Comparison of ENCODE assay signal across 23 mouse cellular contexts in the genomic region with DNA sequence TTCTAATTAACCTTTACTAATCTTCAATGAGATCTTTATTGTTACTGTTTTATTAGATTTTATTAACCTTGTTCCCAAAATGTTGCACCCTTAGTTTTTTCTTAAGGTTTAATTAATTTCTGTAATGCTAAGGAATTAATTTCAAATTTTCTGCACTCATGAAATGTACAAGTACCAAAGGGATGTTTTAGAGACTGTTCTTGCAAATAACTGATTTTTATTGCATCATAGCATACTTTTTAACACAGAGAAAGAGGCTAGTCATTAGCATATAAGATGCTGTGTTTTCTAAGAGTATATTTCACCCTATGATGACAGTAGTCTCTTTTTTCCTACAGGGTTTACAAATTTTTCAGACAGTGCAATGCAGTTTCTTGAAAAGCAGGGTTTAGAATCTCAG.
A peak's percentile ranks its signal among the peaks of the same experiment; 100 is the strongest.
DNase-seq lines count a peak whose midpoint lies in the region; ATAC-seq and TF ChIP-seq lines count a peak whose summit lies in the region.
"Had no signal": no experiment of that assay in that cellular context is flagged by ENCODE, and none has a peak within 500 bp of the region (broad histone marks: within the 10 kb centered on the region; RNA-seq: fewer than 3 reads in every experiment).

No protein-coding gene starts in this region.

- intact Hi-C loops in heart, postnatal 36 days (cut with DNase I), result no loop called here

- no peak for TF ChIP-seq POLR2A in MEL (IDR thresholded peaks at IDR 0.05; ENCODE audit: control insufficient read depth in 1 of 2, insufficient read depth in 1 of 2, low read depth in 1 of 2, low read length in 2 of 2, poor library complexity in 1 of 2)
- no peak for TF ChIP-seq POLR2A in myocyte (IDR thresholded peaks at IDR 0.05; ENCODE audit: insufficient read length, low read depth)

- H3K4me1 ChIP-seq in hindbrain, postnatal 0 days (ENCODE audit: insufficient read depth, low read length), result no peaks in the 10 kb centered on the region
- H3K4me1 ChIP-seq in hindbrain, embryonic 10.5 days (replicated peaks), result peaks cover 19% of the 10 kb centered on the region; the same call in 1 of the 2 replicates
- H3K4me1 ChIP-seq in midbrain, embryonic 11.5 days (ENCODE audit: control insufficient read depth, insufficient read depth, low read length), result peaks cover 15% of the 10 kb centered on the region
- peaks cover 7% of the 10 kb centered on the region for H3K4me1 ChIP-seq in midbrain, embryonic 16.5 days (ENCODE audit: control insufficient read depth, insufficient read depth, low read length)
- H3K4me1 ChIP-seq in MEL (ENCODE audit: control insufficient read depth in 1 of 2, insufficient read depth in 2 of 2, low read length in 2 of 2), result peaks cover 0 to 2% of the 10 kb centered on the region in 2 experiments; a peak in 1 of 4 replicates

- TF ChIP-seq CTCF in hindbrain, postnatal 0 days (IDR thresholded peaks at IDR 0.05; ENCODE audit: low read depth), result no peak
- no peak for TF ChIP-seq CTCF in MEL (IDR thresholded peaks at IDR 0.05 in 2 of 3, conservative IDR thresholded peaks at IDR 0.05 in 1 of 3; ENCODE audit: control insufficient read depth in 1 of 3, insufficient read depth in 1 of 3, low read depth in 2 of 3, low read length in 3 of 3, poor library complexity in 1 of 3, severe bottlenecking in 1 of 3)

- TF ChIP-seq EP300 in MEL (IDR thresholded peaks at IDR 0.05; ENCODE audit: low read depth in 1 of 2, low read length in 2 of 2), result peak in 1 of 2 experiments; percentile 69; a peak in 1 of 4 replicates

- DNase-seq in hindbrain, postnatal 0 days (ENCODE audit: low spot score), result peak; percentile 0
- DNase-seq in hindbrain, embryonic 10.5 days (ENCODE audit: low spot score), result no peak
- peak; percentile 72 for DNase-seq in midbrain, embryonic 11.5 days (ENCODE audit: low spot score, missing footprints)
- DNase-seq in MEL (ENCODE audit: low read depth, low spot score), result no peak
- DNase-seq in heart, postnatal 36 days, result no peak
- DNase-seq: adrenal gland, adult 2 months; adrenal gland, adult 8-10 months; adrenal gland, postnatal 10 days; adrenal gland, postnatal 14 days; adrenal gland, postnatal 25 days; adrenal gland, postnatal 36 days; B cell, adult 2 months; cerebellum, adult 11 months; cerebellum, adult 11-12 months; cerebellum, adult 18-20 months had no signal

- H3K27ac ChIP-seq in hindbrain, postnatal 0 days, result no peak overlapping the region
- no peak overlapping the region for H3K27ac ChIP-seq in hindbrain, embryonic 10.5 days
- H3K27ac ChIP-seq in midbrain, embryonic 11.5 days (ENCODE audit: low read depth, low read length), result no peak overlapping the region
- no peak overlapping the region for H3K27ac ChIP-seq in midbrain, embryonic 16.5 days (ENCODE audit: low read length)
- no peak overlapping the region for H3K27ac ChIP-seq in MEL (ENCODE audit: control insufficient read depth, low read depth, low read length)

- H3K9ac ChIP-seq in hindbrain, postnatal 0 days (replicated peaks; ENCODE audit: low read length), result no peak overlapping the region
- no peak overlapping the region for H3K9ac ChIP-seq in midbrain, embryonic 11.5 days (ENCODE audit: low read length)
- no peak overlapping the region for H3K9ac ChIP-seq in midbrain, embryonic 16.5 days (ENCODE audit: low read depth, low read length)
- H3K9ac ChIP-seq in MEL (ENCODE audit: control insufficient read depth, low read depth, low read length, poor library complexity, severe bottlenecking), result no peak overlapping the region

- H3K79me2 ChIP-seq in MEL (ENCODE audit: control insufficient read depth, insufficient read depth, low read length, poor library complexity) (no peaks in the 10 kb centered on the region), myocyte (ENCODE audit: control insufficient read depth, insufficient read depth) (no peaks in the 10 kb centered on the region)

- no peak overlapping the region for H3K4me3 ChIP-seq in hindbrain, postnatal 0 days (ENCODE audit: low read length)
- no peak overlapping the region for H3K4me3 ChIP-seq in hindbrain, embryonic 10.5 days
- H3K4me3 ChIP-seq in midbrain, embryonic 11.5 days (ENCODE audit: low read depth, low read length), result no peak overlapping the region
- H3K4me3 ChIP-seq in midbrain, embryonic 16.5 days (ENCODE audit: low read depth, low read length), result no peak overlapping the region
- no peak overlapping the region for H3K4me3 ChIP-seq in MEL (ENCODE audit: control insufficient read depth in 1 of 2, insufficient read depth in 1 of 2, low read depth in 2 of 2, low read length in 2 of 2)
- no peak overlapping the region for H3K4me3 ChIP-seq in myocyte

- H3K36me3 ChIP-seq in hindbrain, postnatal 0 days (ENCODE audit: insufficient read depth, low read length), result peaks cover 4% of the 10 kb centered on the region; the same call in 1 of the 2 replicates
- peaks cover 23% of the 10 kb centered on the region for H3K36me3 ChIP-seq in hindbrain, embryonic 10.5 days
- H3K36me3 ChIP-seq in midbrain, embryonic 11.5 days (ENCODE audit: control insufficient read depth, insufficient read depth, low read length), result peaks cover 2% of the 10 kb centered on the region; the same call in 1 of the 2 replicates
- H3K36me3 ChIP-seq in midbrain, embryonic 16.5 days (ENCODE audit: control insufficient read depth, insufficient read depth, low read length), result 0 out of 2 replicates have a peak, but pooled peaks cover 3% of the 10 kb centered on the region
- H3K36me3 ChIP-seq in MEL (ENCODE audit: control insufficient read depth in 1 of 2, insufficient read depth in 2 of 2, low read length in 2 of 2), result peaks cover 3 to 16% of the 10 kb centered on the region in 2 experiments
- peaks cover 5% of the 10 kb centered on the region for H3K36me3 ChIP-seq in myocyte (ENCODE audit: control insufficient read depth, insufficient read depth)

- no peak for ATAC-seq in hindbrain, postnatal 0 days
- ATAC-seq in midbrain, embryonic 11.5 days (ENCODE audit: low FRiP score), result no peak
- no peak for ATAC-seq in midbrain, embryonic 16.5 days
- ATAC-seq in megakaryocyte, adult 5-6 weeks (ENCODE audit: poor library complexity, severe bottlenecking), result no peak
- ATAC-seq: activated CD4-positive, CD25-positive, alpha-beta regulatory T cell, adult 4 months; CD4-positive, CD25-positive, alpha-beta regulatory T cell, adult 4 months; Patski had no signal

- no peak overlapping the region for H3ac ChIP-seq in myocyte (ENCODE audit: control insufficient read depth, insufficient read length)

- no peak overlapping the region for H3K4me2 ChIP-seq in hindbrain, postnatal 0 days (ENCODE audit: low read depth, low read length)
- no peak overlapping the region for H3K4me2 ChIP-seq in midbrain, embryonic 11.5 days
- H3K4me2 ChIP-seq in midbrain, embryonic 16.5 days (ENCODE audit: low read length), result no peak overlapping the region
- H3K4me2 ChIP-seq in myocyte (ENCODE audit: low read depth), result no peak overlapping the region

- TF ChIP-seq RAD21 in MEL (IDR thresholded peaks at IDR 0.05; ENCODE audit: low read depth, low read length), result no peak

- no peaks in the 10 kb centered on the region for H3K27me3 ChIP-seq in hindbrain, postnatal 0 days (ENCODE audit: insufficient read depth, low read length)
- no peaks in the 10 kb centered on the region for H3K27me3 ChIP-seq in hindbrain, embryonic 10.5 days (ENCODE audit: insufficient read depth, poor library complexity, severe bottlenecking)
- no peaks in the 10 kb centered on the region for H3K27me3 ChIP-seq in midbrain, embryonic 11.5 days (ENCODE audit: control insufficient read depth, insufficient read depth, low read length)
- no peaks in the 10 kb centered on the region for H3K27me3 ChIP-seq in midbrain, embryonic 16.5 days (ENCODE audit: control insufficient read depth, insufficient read depth, low read depth, low read length)
- H3K27me3 ChIP-seq in MEL (ENCODE audit: control insufficient read depth in 1 of 2, insufficient read depth in 2 of 2, low read length in 2 of 2), result no peaks in the 10 kb centered on the region
- no peaks in the 10 kb centered on the region for H3K27me3 ChIP-seq in myocyte (ENCODE audit: control insufficient read depth, insufficient read depth, insufficient read length)
- H3K27me3 ChIP-seq: CH12.LX, Patski had no signal

- no peaks in the 10 kb centered on the region for H3K9me3 ChIP-seq in hindbrain, postnatal 0 days (ENCODE audit: low read length)
- no peaks in the 10 kb centered on the region for H3K9me3 ChIP-seq in hindbrain, embryonic 10.5 days
- no peaks in the 10 kb centered on the region for H3K9me3 ChIP-seq in midbrain, embryonic 11.5 days (ENCODE audit: control insufficient read depth, low read length)
- no peaks in the 10 kb centered on the region for H3K9me3 ChIP-seq in midbrain, embryonic 16.5 days (replicated peaks; ENCODE audit: control insufficient read depth, low read length, poor library complexity, severe bottlenecking)
- no peaks in the 10 kb centered on the region for H3K9me3 ChIP-seq in MEL (replicated peaks; ENCODE audit: insufficient read depth, low read length)
- H3K9me3 ChIP-seq: G1E had no signal

TF ChIP-seq in MEL, 35 proteins besides CTCF, POLR2A, EP300 and RAD21:
- TF ChIP-seq TCF12 (IDR thresholded peaks at IDR 0.05; ENCODE audit: low read depth, low read length) (peak; percentile 24; the same call in 1 of the 2 replicates), KAT2A (conservative IDR thresholded peaks at IDR 0.05; ENCODE audit: low read depth, low read length) (no peak)

TF ChIP-seq in myocyte, 11 proteins besides CTCF, POLR2A, EP300 and RAD21:
- TF ChIP-seq SRF (IDR thresholded peaks at IDR 0.05; ENCODE audit: control insufficient read depth, insufficient read length, low read depth) (no peak), CEBPB (IDR thresholded peaks at IDR 0.05; ENCODE audit: insufficient read depth, poor library complexity, severe bottlenecking) (peak; percentile 47; the same call in 1 of the 2 replicates), USF1 (IDR thresholded peaks at IDR 0.05; ENCODE audit: low read depth) (no peak), POLR2AphosphoS2 (IDR thresholded peaks at IDR 0.05; ENCODE audit: insufficient read length, low read depth) (no peak), MAX (IDR thresholded peaks at IDR 0.05; ENCODE audit: low read depth) (no peak), MYOD1 (IDR thresholded peaks at IDR 0.05; ENCODE audit: control insufficient read depth in 1 of 3, insufficient read length in 2 of 3, low read depth in 2 of 3) (no peak), TCF12 (IDR thresholded peaks at IDR 0.05; ENCODE audit: insufficient read depth, poor library complexity, severe bottlenecking) (no peak)

Comparison
In these comparisons a context has a peak if more than half of its experiments do, and no peak if none do; other contexts are left out.
1. DNase-seq: peak in hindbrain, postnatal 0 days (single experiment) and midbrain, embryonic 11.5 days (single experiment); none in hindbrain, embryonic 10.5 days (single experiment), MEL (single experiment) and heart, postnatal 36 days (0 of 2).